In genomic region chr17:35202442-35202841, GRCm38 (mm10) we compare ENCODE assay signal across 13 mouse cellular contexts. TPM values are rescaled to one million over a fixed set of nuclear protein-coding genes. Genes with fewer than 3 reads are reported as not detected.
"Had no signal": no experiment of that assay in that cellular context is flagged by ENCODE, and none has a peak within 500 bp of the region (broad histone marks: within the 10 kb centered on the region; RNA-seq: fewer than 3 reads in every experiment).

No protein-coding gene starts in this region.

- H3K4me2 ChIP-seq: midbrain, embryonic 12.5 days; stomach, embryonic 15.5 days had no signal

- DNase-seq: lung, adult 2 months; right cerebral cortex, postnatal 25 days had no signal

- H3K27ac ChIP-seq: kidney, embryonic 15.5 days; limb, embryonic 12.5 days; midbrain, embryonic 12.5 days; stomach, embryonic 15.5 days had no signal

- H3K9ac ChIP-seq: kidney, embryonic 15.5 days; limb, embryonic 12.5 days; midbrain, embryonic 12.5 days; stomach, embryonic 15.5 days had no signal

- ATAC-seq: intestine, embryonic 16.5 days; midbrain, embryonic 16.5 days had no signal

- H3K4me3 ChIP-seq: limb, embryonic 12.5 days; midbrain, embryonic 12.5 days; stomach, embryonic 15.5 days had no signal

- H3K9me3 ChIP-seq: kidney, embryonic 15.5 days; limb, embryonic 12.5 days; midbrain, embryonic 12.5 days; stomach, embryonic 15.5 days had no signal

- H3K36me3 ChIP-seq: kidney, embryonic 15.5 days; limb, embryonic 12.5 days; midbrain, embryonic 12.5 days; stomach, embryonic 15.5 days had no signal

RNA-seq across cellular contexts. Expression of gene Tnf, which starts 0.6 kb away (rescaled TPM):
- polyA plus RNA-seq: limb, embryonic 12.5 days; midbrain, embryonic 12.5 days; midbrain, embryonic 16.5 days; neural tube, embryonic 14.5 days had no signal

RNA-seq across cellular contexts. Expression of gene Lta, which starts 2.7 kb away (rescaled TPM):
- polyA plus RNA-seq: limb, embryonic 12.5 days; liver, adult 2 months; midbrain, embryonic 12.5 days had no signal

RNA-seq across cellular contexts. Expression of gene Gm16181, which starts 18.2 kb away (rescaled TPM):
- polyA plus RNA-seq: kidney, adult 2 months; liver, adult 2 months; lung, postnatal 0 days; testis, adult 2 months had no signal
